Mouse (Mus musculus) inflammation-experienced regulatory T-cells, adult 16 weeks (primary cell): ENCODE data around the gene Slc30a3. TPM values are rescaled to one million over a fixed set of nuclear protein-coding genes. Genes with fewer than 3 reads are reported as not detected.

Source experiments
- polyA plus RNA-seq: library from polyadenylated mRNA; unstranded; fragments of 100-300 nt; shearing (Covaris generic); gene quantifications from one replicate; pipeline ENCODE4 v1.2.1, GENCODE M21; 2017

The Slc30a3 gene
- 0.72 TPM for polyA plus RNA-seq

DNA sequence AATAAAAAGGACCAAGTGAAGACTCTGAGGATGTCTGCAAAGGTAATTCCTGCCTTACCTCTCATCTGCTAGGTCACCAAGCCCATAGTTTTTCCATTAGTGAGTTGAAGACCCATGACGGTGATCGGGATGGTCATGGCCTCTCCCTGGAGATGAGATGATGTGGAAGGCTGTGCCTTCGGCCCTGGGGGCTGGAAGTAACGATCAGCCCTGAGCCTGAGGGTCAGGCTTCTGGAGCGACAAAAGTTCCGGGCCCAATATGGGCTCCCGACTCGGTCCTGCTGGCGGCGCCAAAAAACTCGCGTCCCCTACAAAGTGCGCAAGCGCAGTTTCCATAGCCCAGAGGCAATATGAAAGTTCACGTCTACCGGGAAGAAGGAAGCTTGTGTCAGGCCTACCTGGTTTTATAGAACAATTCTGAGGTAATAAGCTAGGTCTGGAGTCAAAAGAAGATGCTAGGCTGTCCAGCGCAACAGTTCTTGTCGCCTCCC is at the start of gene Slc30a3:
Gene Slc30a3 (minus strand): TSS at position 238 of the 491 bp plus-strand sequence.

DNA sequence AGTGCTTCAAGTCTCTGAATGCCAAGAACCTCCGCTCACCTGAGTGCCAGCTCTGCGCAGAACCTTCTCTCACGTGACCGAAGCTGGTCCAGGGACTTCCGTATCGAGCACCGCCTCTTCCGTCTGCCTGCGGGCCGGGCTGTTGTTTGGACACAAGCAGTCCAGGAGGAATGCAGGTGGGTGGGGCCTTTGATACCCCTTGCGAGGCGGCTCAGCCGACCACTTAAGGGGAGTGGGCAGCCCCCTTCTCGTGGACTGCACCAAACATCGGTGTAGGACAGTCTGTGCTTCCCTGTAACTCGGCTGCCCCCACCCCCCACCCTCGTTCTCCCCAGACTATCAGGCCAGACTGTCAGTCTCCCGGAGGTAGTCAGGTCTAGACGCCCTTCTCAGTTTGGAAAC is 46.1 kb upstream of the Slc30a3 start, which contains the start of gene Mpv17:
Gene Mpv17 (minus strand): TSS at position 100 of the 402 bp plus-strand sequence.

DNA sequence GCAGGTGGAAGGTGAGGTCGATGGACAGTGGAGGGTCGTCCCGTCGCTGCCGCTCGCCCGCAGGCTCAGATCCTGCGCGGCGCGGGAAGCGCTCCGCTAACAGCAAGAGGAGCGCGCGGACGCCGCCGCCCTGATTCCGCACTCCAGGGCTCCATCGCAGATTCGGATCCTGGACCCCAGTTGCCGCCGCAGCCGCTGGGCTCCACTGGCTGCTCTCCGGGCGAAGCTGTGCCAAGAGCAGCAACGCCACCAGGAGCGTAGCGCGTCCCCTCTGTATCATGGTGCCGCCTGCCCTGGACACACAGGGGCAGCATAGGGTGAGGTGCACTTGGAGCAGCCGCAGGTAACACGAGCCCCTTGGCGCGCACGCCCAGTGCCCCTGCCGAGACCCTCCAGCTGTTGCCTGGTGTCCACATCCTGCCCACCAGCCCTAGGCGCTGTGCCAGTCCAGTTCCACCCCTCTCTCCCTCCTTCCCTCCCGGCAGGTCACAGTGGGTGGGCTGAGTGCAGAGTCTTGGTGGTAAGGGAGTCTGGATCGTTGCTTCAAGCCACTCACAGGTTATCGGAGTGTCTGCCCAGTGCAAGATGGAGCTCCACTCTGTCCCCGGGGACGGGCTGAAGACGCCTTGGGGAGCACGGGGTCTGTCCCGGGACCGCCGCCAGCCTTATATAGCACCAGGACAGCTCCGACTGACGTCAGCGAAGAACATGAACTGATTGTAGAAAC is 30.4 kb upstream of the Slc30a3 start, which contains the start of gene Ucn:
Gene Ucn (minus strand): TSS at position 589 of the 727 bp plus-strand sequence.

DNA sequence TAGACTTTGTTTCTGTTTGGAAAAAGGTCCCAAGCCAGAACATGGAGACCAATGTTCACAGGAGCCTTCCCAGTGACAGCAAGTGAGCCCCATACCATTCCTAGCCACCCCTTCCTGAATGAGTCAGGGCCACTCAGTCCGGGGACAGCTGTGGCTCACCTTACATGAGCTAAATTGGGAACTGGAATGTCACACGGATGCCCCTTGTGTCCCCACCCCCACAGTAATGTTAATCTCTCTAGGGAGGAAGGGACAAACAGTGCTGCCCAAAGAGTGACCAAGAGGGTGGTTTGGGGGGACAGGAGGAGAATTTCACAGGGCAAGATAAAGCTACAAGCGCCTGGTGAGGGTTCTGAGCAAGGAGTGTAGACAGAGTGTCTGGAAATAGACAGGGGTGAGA is 8.3 kb upstream of the Slc30a3 start, which contains the start of gene Trim54:
Gene Trim54 (plus strand): TSS at position 359 of the 400 bp plus-strand sequence.

DNA sequence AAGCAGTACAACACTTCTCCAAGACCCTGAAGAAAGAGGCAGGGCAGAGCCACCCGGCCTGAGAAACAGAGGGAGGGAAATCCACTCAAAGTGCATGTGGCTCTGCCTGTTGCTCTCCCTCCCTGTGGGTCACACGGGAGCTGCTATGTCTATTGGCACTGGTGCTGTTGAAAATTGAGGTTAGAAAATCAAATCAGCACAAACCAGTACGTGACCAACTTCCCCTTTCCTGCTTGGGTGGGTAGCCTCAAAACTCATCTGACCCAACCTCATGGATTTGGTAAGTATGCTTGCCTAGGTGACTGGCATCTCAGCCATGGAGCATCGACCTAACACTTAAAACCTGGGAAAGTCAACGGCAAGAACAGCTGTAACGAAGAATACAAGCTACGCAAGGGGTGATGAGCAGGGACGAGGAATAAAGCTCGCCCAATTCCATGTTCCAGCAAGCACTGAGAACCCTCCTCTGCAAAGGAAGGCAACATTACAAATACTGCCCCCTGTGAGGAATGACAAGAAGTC is 2.2 kb downstream of the Slc30a3 start, which contains the start of gene Dnajc5g:
Gene Dnajc5g (plus strand): TSS at position 472 of the 522 bp plus-strand sequence.

DNA sequence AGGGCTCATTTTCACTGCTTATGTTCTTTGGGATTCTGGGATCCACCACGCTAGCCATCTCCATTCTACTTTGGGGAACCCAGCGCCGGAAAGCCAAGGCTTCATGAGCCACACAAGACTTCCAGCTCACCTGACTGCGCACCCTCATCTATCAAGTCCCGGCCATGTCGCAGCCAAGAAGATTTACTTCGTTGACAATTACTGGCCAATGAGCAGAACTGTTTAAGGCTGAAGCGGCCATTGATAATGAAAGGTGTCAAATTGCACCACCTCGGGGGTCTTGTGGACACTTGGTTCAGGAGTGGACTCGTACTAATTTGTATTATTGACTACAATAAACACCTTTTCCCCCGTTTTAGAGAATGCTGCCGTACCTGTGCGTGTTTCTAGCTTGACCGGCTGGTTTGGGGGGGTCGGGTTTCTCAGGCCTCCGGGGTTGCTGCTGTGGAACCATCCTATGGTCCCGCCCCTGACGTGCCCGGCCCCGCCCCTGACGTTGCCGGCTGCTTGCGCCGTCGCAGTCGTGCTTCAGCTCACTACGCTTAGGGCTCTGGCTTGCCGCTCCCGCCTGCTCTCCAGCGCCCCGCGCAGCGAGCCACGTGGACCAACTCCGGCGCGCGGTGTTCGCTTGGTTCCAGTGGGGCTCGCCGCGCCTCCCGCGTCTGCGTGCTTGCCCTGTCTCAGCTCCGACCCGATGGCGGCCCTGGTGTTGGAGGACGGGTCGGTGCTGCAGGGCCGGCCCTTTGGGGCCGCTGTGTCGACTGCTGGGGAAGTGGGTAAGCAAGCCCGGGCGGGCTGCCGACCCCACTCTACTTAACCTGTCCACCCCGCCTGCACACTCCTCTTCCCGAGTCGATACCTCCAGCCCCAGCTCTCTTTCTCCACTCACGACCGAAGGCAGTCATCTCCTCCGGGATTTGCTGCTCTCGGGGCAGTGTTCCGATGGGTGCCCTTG is 53.5 kb downstream of the Slc30a3 start, which contains the start of gene Cad:
Gene Cad (plus strand): TSS at position 520 of the 955 bp plus-strand sequence.

DNA sequence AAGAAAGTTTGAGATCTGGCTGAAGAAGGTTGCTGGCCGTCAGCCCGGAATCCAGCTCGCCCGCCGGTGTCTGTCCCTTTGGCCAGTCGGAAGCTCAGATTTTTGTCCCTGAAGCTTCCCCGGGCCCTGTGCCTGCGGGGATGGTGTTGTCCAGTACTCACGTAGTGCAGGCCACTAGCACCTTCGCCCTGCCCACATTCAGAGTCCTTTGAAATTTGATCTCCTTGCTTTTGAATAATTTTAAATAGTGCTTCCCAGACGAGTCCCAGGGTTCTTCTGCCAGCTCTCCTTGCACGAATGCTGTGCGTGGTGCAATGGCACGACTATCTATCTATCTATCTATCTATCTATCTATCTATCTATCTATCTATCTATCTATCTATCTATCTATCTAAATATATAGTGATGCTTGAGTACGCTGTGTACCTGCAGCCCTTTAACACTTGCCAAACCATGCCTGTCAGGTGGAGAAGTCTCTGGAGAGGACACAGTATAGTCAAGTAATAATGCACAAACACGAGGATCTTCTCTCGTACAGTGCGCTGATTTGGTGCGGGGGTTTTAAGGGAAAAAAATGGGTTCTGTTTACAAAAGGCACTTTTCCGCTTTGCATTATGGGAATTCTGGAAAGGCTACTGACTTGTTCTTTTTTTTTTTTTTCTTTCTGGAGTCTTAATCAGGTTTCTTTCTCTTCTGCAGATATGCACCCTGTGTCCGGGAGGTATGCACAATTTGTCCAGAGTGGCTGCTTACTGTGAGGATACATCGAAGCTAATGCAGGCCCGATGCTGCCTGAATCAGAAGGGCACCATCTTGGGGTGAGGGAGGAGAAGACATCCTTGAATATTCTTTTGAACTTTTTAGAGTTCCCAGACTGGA is 59.0 kb downstream of the Slc30a3 start, which contains the start of gene Slc5a6:
Gene Slc5a6 (minus strand): TSS at position 162 of the 879 bp plus-strand sequence.

DNA sequence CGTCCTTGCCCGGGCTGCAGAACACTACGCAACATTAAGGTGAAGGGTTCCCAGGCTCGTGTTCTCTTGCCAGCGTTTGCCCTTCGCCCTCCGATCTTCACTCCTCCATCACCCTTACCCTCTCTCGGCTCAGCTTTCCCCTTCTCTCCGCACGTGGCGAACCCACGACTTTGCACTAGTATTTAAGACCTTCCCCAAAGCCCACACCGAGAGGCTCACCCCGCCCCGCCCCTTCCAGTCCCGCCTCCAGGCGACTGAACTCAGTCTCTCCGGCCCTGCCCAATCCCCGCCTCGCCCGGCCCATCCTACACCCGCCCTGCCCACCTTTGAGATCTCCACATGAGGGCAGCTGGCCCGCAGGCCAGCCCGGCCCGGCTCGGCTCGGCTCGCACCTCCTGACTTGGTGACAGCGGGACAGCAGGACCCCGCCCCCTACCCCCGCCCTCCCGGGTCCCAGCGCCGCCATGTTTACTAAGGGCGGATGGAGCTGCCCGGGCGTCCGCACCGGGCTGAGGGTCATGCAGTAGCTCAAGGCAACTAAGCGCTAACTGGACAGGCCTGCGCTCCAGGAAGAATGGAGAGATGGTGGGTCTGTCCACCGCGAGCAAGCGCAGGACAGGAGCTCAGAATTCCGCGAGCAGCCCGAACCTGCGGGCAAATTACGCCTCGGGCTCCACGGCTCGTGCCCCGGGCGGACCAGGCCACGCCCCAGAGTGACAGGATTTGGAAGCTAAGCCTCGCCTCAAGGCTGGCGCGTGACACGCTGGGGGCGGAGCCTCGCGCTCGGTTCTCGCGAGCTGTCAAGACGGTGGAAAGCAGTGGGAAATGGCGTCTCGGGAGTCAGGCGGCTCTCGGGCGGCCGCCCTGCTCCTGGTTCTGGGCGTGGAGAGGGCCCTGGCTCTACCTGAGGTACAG is 59.9 kb downstream of the Slc30a3 start, which contains the start of gene Atraid:
Gene Atraid (plus strand): TSS at position 465 of the 915 bp plus-strand sequence.

Other genes starting within 250 kb of the Slc30a3 start
- gene Tmem214, start 240.2 kb downstream of the Slc30a3 start, polyA plus RNA-seq: 93.1 TPM
- gene Agbl5, start 219.5 kb downstream of the Slc30a3 start, polyA plus RNA-seq: 14.7 TPM
- gene Ost4, start 200.4 kb downstream of the Slc30a3 start, polyA plus RNA-seq: 318 TPM
- 5.9 TPM for gene Emilin1, start 194.8 kb downstream of the Slc30a3 start, polyA plus RNA-seq
- 27.2 TPM for gene Khk, start 186.8 kb downstream of the Slc30a3 start, polyA plus RNA-seq
- 0.21 TPM for gene Cgref1, start 162.6 kb downstream of the Slc30a3 start, polyA plus RNA-seq
- 236 TPM for gene Preb, start 147.9 kb downstream of the Slc30a3 start, polyA plus RNA-seq
- gene Tcf23, start 139.6 kb downstream of the Slc30a3 start, polyA plus RNA-seq: not detected
- gene Atraid, start 59.9 kb downstream of the Slc30a3 start, polyA plus RNA-seq: 94.0 TPM
- 15.0 TPM for gene Slc5a6, start 59.3 kb downstream of the Slc30a3 start, polyA plus RNA-seq
- gene Cad, start 53.5 kb downstream of the Slc30a3 start, polyA plus RNA-seq: 32.5 TPM
- gene Dnajc5g, start 2.0 kb downstream of the Slc30a3 start, polyA plus RNA-seq: not detected
- gene Trim54, start 8.5 kb upstream of the Slc30a3 start, polyA plus RNA-seq: not detected
- not detected for gene Ucn, start 30.6 kb upstream of the Slc30a3 start, polyA plus RNA-seq
- 47.9 TPM for gene Mpv17, start 46.0 kb upstream of the Slc30a3 start, polyA plus RNA-seq
- gene Gm29609, start 71.7 kb upstream of the Slc30a3 start, polyA plus RNA-seq: 1.2 TPM
- gene Gtf3c2, start 71.9 kb upstream of the Slc30a3 start, polyA plus RNA-seq: 122 TPM
- gene Snx17, start 85.0 kb upstream of the Slc30a3 start, polyA plus RNA-seq: 148 TPM
- 98.6 TPM for gene Eif2b4, start 85.2 kb upstream of the Slc30a3 start, polyA plus RNA-seq
- gene Zfp513, start 94.1 kb upstream of the Slc30a3 start, polyA plus RNA-seq: 37.1 TPM
- gene Ppm1g, start 112.5 kb upstream of the Slc30a3 start, polyA plus RNA-seq: 67.4 TPM
- gene Nrbp1, start 132.6 kb upstream of the Slc30a3 start, polyA plus RNA-seq: 209 TPM
- not detected for gene Gm9970, start 133.0 kb upstream of the Slc30a3 start, polyA plus RNA-seq
- 45.4 TPM for gene Krtcap3, start 143.5 kb upstream of the Slc30a3 start, polyA plus RNA-seq
- gene Ift172, start 182.9 kb upstream of the Slc30a3 start, polyA plus RNA-seq: 10.7 TPM
- gene Fndc4, start 187.8 kb upstream of the Slc30a3 start, polyA plus RNA-seq: not detected
- not detected for gene Gckr, start 189.2 kb upstream of the Slc30a3 start, polyA plus RNA-seq